In the genomic region with DNA sequence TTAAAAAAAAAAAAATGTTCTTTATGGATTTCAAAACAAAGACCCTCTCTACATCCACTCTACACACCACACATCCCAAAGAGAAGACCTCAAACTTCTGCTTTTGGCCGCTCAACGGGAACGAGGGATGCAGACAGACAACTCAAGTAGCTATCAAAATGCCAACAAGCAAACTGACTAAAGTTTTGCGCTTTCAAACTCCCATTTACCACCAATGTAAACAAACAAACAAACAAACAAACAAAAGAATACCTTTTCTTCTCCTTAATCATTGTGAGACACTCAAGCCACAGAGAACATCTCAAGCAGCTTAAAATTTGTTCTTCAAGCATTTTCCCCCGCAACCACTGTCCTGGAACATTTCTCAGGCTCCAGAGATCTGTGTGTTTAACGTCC, we compare ENCODE assay signal across 9 mouse cellular contexts. TPM values are rescaled to one million over a fixed set of nuclear protein-coding genes. Genes with fewer than 3 reads are reported as not detected.
DNase-seq lines count a peak whose midpoint lies in the region; ATAC-seq and TF ChIP-seq lines count a peak whose summit lies in the region.
"Had no signal": no experiment of that assay in that cellular context is flagged by ENCODE, and none has a peak within 500 bp of the region (broad histone marks: within the 10 kb centered on the region; RNA-seq: fewer than 3 reads in every experiment).

No protein-coding gene starts in this region.

- peak; percentile 53 for ATAC-seq in granulocyte monocyte progenitor cell, adult 5-6 weeks (replicated peaks; ENCODE audit: poor library complexity, severe bottlenecking)
- ATAC-seq in megakaryocyte, adult 5-6 weeks (ENCODE audit: poor library complexity, severe bottlenecking), result peak; percentile 33; the same call in 1 of the 2 replicates

- intact Hi-C loops in gastrocnemius, postnatal 14 days (cut with DNase I; ENCODE audit: low total_unique reads), result no loop called here

- H3K27me3 ChIP-seq in heart, embryonic 10.5 days (ENCODE audit: insufficient read depth, poor library complexity, severe bottlenecking), result no peaks in the 10 kb centered on the region
- H3K27me3 ChIP-seq in E14TG2a.4 (ENCODE audit: insufficient read depth, low read length), result peaks cover 18% of the 10 kb centered on the region
- H3K27me3 ChIP-seq: CH12.LX had no signal

- peak overlapping the region; percentile 71 for H3K4me3 ChIP-seq in heart, embryonic 10.5 days
- H3K4me3 ChIP-seq in E14TG2a.4 (replicated peaks; ENCODE audit: low read length), result peak overlapping the region; percentile 74

- peak overlapping the region; percentile 93 for H3K27ac ChIP-seq in heart, embryonic 10.5 days

- peaks cover 17% of the 10 kb centered on the region; the same call in 1 of the 2 replicates for H3K4me1 ChIP-seq in heart, embryonic 10.5 days
- peaks cover 10% of the 10 kb centered on the region; the same call in 1 of the 2 replicates for H3K4me1 ChIP-seq in E14TG2a.4 (replicated peaks; ENCODE audit: low read depth, low read length)

- H3K9me3 ChIP-seq in heart, embryonic 10.5 days, result no peaks in the 10 kb centered on the region
- H3K9me3 ChIP-seq in E14TG2a.4 (ENCODE audit: low read length), result no peaks in the 10 kb centered on the region

- DNase-seq in heart, embryonic 10.5 days (ENCODE audit: low spot score), result no peak
- DNase-seq in heart, adult 9 months (ENCODE audit: low spot score in 2 of 2), result no peak
- DNase-seq in right cerebral cortex, postnatal 14 days, result no peak
- DNase-seq in spleen, postnatal 10 days (ENCODE audit: low spot score in 2 of 2), result no peak
- no peak for DNase-seq in gastrocnemius, postnatal 14 days

- TF ChIP-seq CTCF in E14TG2a.4 (conservative IDR thresholded peaks at IDR 0.05; ENCODE audit: low read length), result no peak

- 1% methylated on average over 6 of the region's 6 CpGs for WGBS in heart, embryonic 10.5 days

- H3K36me3 ChIP-seq in heart, embryonic 10.5 days, result no peaks in the 10 kb centered on the region
- no peaks in the 10 kb centered on the region for H3K36me3 ChIP-seq in E14TG2a.4 (ENCODE audit: insufficient read depth, low read length)

RNA-seq across cellular contexts. Expression of gene 9130008F23Rik, which starts 0.8 kb away (rescaled TPM):
- polyA plus RNA-seq in heart, embryonic 10.5 days (2016; fragmentation: Nextera tagmentation; extraction: Ambion mirVana), result 3.3 and 3.4 TPM in 2 replicates
- 3.0 and 5.0 TPM in 2 replicates for total RNA-seq in granulocyte monocyte progenitor cell, adult 5-6 weeks (2014; fragmentation: Nextera tagmentation)
- total RNA-seq in granulocyte monocyte progenitor cell, adult 5-6 weeks (2017), result 5.6 and 6.2 TPM in 2 replicates
- total RNA-seq in megakaryocyte, adult 5-6 weeks (2015), result 1.7 and 2.2 TPM in 2 replicates
- total RNA-seq in megakaryocyte, adult 5-6 weeks (2017), result 1.5 and 2.9 TPM in 2 replicates
- under 1 TPM; 0.08 to 0.31 TPM for total RNA-seq in gastrocnemius, postnatal 14 days (2021)
- total RNA-seq: CH12.LX had no signal

RNA-seq across cellular contexts. Expression of gene Glyatl3, which starts 34.6 kb away (rescaled TPM):
- polyA plus RNA-seq in heart, embryonic 10.5 days (2016; fragmentation: Nextera tagmentation; extraction: Ambion mirVana), result not detected in 2 replicates
- not detected in 2 replicates for total RNA-seq in granulocyte monocyte progenitor cell, adult 5-6 weeks (2014; fragmentation: Nextera tagmentation)
- not detected in 2 replicates for total RNA-seq in granulocyte monocyte progenitor cell, adult 5-6 weeks (2017)
- total RNA-seq in megakaryocyte, adult 5-6 weeks (2015), result not detected in 2 replicates
- not detected in 2 replicates for total RNA-seq in megakaryocyte, adult 5-6 weeks (2017)
- not detected for total RNA-seq in gastrocnemius, postnatal 14 days (2021)
- total RNA-seq: CH12.LX had no signal

RNA-seq across cellular contexts. Expression of gene Mut, which starts 55.0 kb away (rescaled TPM):
- polyA plus RNA-seq in heart, embryonic 10.5 days (2016; fragmentation: Nextera tagmentation; extraction: Ambion mirVana), result 34.2 and 40.0 TPM in 2 replicates
- 14.1 and 18.6 TPM in 2 replicates for total RNA-seq in granulocyte monocyte progenitor cell, adult 5-6 weeks (2014; fragmentation: Nextera tagmentation)
- total RNA-seq in granulocyte monocyte progenitor cell, adult 5-6 weeks (2017), result 32.7 and 36.8 TPM in 2 replicates
- 9.7 and 12.3 TPM in 2 replicates for total RNA-seq in megakaryocyte, adult 5-6 weeks (2015)
- 17.6 and 18.6 TPM in 2 replicates for total RNA-seq in megakaryocyte, adult 5-6 weeks (2017)
- 10 to 100 TPM; 51.1 to 54.8 TPM for total RNA-seq in gastrocnemius, postnatal 14 days (2021)

RNA-seq across cellular contexts. Expression of gene Cenpq, which starts 55.3 kb away (rescaled TPM):
- 20.6 and 27.0 TPM in 2 replicates for polyA plus RNA-seq in heart, embryonic 10.5 days (2016; fragmentation: Nextera tagmentation; extraction: Ambion mirVana)
- total RNA-seq in granulocyte monocyte progenitor cell, adult 5-6 weeks (2014; fragmentation: Nextera tagmentation), result 24.4 and 48.7 TPM in 2 replicates
- 42.3 and 60.0 TPM in 2 replicates for total RNA-seq in granulocyte monocyte progenitor cell, adult 5-6 weeks (2017)
- 36.4 and 36.6 TPM in 2 replicates for total RNA-seq in megakaryocyte, adult 5-6 weeks (2015)
- 50.7 and 51.3 TPM in 2 replicates for total RNA-seq in megakaryocyte, adult 5-6 weeks (2017)
- total RNA-seq in gastrocnemius, postnatal 14 days (2021), result 1 to 10 TPM; 4.5 to 4.7 TPM
